Mouse (Mus musculus): ENCODE measurements around the gene Fam118a.

GRCm38 (mm10) chr15:85011895-85012661, 16.7 kb upstream of the Fam118a start:
- TF ChIP-seq POLR2A (IDR thresholded peaks at IDR 0.05; ENCODE audit: low read depth, low read length) (no peak), CTCF (IDR thresholded peaks at IDR 0.05; ENCODE audit: extremely low read depth, insufficient read length, insufficient replicate concordance, low read depth, low read length) (no peak)

All from small intestine, adult 2 months (tissue).